Mouse (Mus musculus): Measurements from ENCODE around the gene Lyrm1. TPM values are rescaled to one million over a fixed set of nuclear protein-coding genes. Genes with fewer than 3 reads are reported as not detected.

Gene Lyrm1
- polyA plus RNA-seq, 1 experiment = 19.4 TPM

DNA sequence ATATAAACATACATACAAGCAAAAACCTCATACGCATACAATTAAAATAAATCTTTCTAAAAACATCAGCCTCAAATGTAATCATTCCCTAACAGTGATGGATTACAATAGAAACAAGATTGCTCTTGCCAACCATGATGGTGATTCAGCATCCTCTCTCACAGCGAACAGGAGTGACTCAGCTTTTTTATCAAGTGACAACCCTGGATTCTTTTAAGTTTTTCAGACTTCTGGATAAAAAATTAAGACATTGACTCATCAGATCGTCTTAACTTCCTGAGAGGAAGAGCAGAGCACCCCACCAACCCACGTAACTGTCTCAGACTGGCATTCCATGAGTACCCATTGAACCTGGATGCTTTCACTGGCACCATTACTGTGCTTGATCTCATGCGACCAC lies 78.6 kb downstream of the Lyrm1 start:
- 91% methylated on average over 5 of the region's 5 CpGs for WGBS
- DNase-seq = no peak
- TF ChIP-seq CTCF (IDR thresholded peaks at IDR 0.05; ENCODE audit: borderline replicate concordance, insufficient read depth, low read depth, low read length) = no peak
- no peak for TF ChIP-seq POLR2A (IDR thresholded peaks at IDR 0.05; ENCODE audit: borderline replicate concordance, insufficient read depth, low read length)
- H3K27ac ChIP-seq (ENCODE audit: insufficient read depth, low read length) = no peak overlapping the region
- H3K4me1 ChIP-seq (ENCODE audit: control insufficient read depth, insufficient read depth, low read length) = no peaks in the 10 kb centered on the region
- no peak overlapping the region for H3K4me3 ChIP-seq (replicated peaks; ENCODE audit: insufficient read depth, low read depth, low read length)
- no peaks in the 10 kb centered on the region for H3K27me3 ChIP-seq (ENCODE audit: control insufficient read depth, insufficient read depth, low read length)

DNA sequence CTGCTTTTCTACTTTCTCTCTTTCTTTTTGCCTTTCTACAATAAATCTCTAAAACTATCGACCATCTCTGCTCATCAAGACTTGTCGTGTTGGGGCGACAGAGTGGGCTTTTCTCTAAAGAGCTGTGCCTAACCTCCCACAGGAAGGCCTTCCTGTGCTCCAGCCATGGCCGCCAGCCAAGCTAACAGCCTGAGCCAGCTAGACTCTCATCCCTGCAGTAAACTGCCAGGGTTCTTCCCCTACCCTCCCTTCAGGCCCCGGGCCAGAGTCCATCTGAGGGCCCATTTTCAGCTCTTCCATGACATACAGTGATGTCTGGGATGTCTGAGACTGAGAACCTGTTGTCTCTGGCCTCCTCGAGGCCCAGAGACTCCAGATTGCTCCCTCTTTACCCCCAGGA lies 80.6 kb downstream of the Lyrm1 start:
- DNase-seq = peak; percentile 42 to 61
- no peaks in the 10 kb centered on the region for H3K27me3 ChIP-seq (ENCODE audit: control insufficient read depth, insufficient read depth, low read length)
- WGBS = 12% methylated on average over 6 of the region's 6 CpGs
- no peak overlapping the region for H3K4me3 ChIP-seq (replicated peaks; ENCODE audit: insufficient read depth, low read depth, low read length)
- TF ChIP-seq CTCF (IDR thresholded peaks at IDR 0.05; ENCODE audit: borderline replicate concordance, insufficient read depth, low read depth, low read length) = no peak
- TF ChIP-seq POLR2A (IDR thresholded peaks at IDR 0.05; ENCODE audit: borderline replicate concordance, insufficient read depth, low read length) = no peak
- no peaks in the 10 kb centered on the region for H3K4me1 ChIP-seq (ENCODE audit: control insufficient read depth, insufficient read depth, low read length)
- no peak overlapping the region for H3K27ac ChIP-seq (ENCODE audit: insufficient read depth, low read length)

- Histone ChIP-seq H3K4me3 (replicated peaks; ENCODE audit: insufficient read depth, low read depth, low read length) (no peak overlapping the region), H3K27ac (ENCODE audit: insufficient read depth, low read length) (no peak overlapping the region), H3K27me3 (ENCODE audit: control insufficient read depth, insufficient read depth, low read length) (no peaks in the 10 kb centered on the region), H3K4me1 (ENCODE audit: control insufficient read depth, insufficient read depth, low read length) (no peaks in the 10 kb centered on the region)
- 90% methylated on average over 7 of the region's 7 CpGs for WGBS
- DNase-seq = no peak
- TF ChIP-seq POLR2A (IDR thresholded peaks at IDR 0.05; ENCODE audit: borderline replicate concordance, insufficient read depth, low read length) (no peak), CTCF (IDR thresholded peaks at IDR 0.05; ENCODE audit: borderline replicate concordance, insufficient read depth, low read depth, low read length) (no peak)
Observed at GRCm38 (mm10) chr7:119977574-119977973, 81.9 kb downstream of the Lyrm1 start.

DNA sequence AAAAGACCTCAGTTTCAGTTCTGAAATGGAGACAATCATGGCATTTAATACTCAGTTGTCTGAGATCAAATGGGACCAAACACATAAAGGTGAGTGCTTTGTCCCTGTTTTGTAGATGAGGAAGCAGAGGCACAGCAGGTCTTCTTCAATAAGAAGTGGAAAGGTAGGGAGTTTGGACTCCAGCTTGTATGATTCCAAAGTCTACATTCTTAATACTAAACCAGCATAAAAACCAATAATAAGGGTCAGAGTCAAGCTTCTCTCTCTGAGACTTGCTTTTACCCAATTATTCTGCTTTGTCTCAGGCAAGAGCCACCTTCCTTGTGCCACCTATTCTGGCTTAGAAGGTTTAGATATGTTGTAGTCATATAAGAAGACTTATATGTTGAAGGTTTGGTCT lies 82.9 kb downstream of the Lyrm1 start:
- no peak for TF ChIP-seq CTCF (IDR thresholded peaks at IDR 0.05; ENCODE audit: borderline replicate concordance, insufficient read depth, low read depth, low read length)
- no peak for TF ChIP-seq POLR2A (IDR thresholded peaks at IDR 0.05; ENCODE audit: borderline replicate concordance, insufficient read depth, low read length)
- DNase-seq = no peak
- Histone ChIP-seq H3K4me3 (replicated peaks; ENCODE audit: insufficient read depth, low read depth, low read length) (no peak overlapping the region), H3K27me3 (ENCODE audit: control insufficient read depth, insufficient read depth, low read length) (no peaks in the 10 kb centered on the region), H3K4me1 (ENCODE audit: control insufficient read depth, insufficient read depth, low read length) (no peaks in the 10 kb centered on the region), H3K27ac (ENCODE audit: insufficient read depth, low read length) (no peak overlapping the region)

DNA sequence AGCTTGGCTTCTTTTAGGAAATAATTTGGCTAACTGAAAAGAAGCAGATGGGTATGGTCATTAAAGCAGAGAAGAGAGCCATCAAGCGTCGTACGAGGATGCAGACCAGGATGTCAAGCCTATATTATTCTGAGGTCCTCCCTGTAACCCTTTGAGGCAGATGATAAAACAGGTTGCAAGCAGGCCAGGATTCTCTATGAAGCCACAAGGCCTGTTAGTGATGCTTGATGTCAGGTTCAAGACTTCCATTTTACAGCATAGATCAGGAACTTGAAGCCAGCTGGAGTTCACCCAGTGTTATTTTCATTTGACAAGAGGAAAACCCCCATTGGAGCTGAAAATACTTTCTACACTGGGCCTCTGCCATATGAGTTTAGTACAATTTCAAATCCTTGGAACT lies 84.5 kb downstream of the Lyrm1 start:
- DNase-seq = no peak
- Histone ChIP-seq H3K27ac (ENCODE audit: insufficient read depth, low read length) (no peak overlapping the region), H3K4me3 (replicated peaks; ENCODE audit: insufficient read depth, low read depth, low read length) (no peak overlapping the region), H3K4me1 (ENCODE audit: control insufficient read depth, insufficient read depth, low read length) (no peaks in the 10 kb centered on the region; the same call in 1 of the 2 replicates), H3K27me3 (ENCODE audit: control insufficient read depth, insufficient read depth, low read length) (no peaks in the 10 kb centered on the region)
- no peak for TF ChIP-seq CTCF (IDR thresholded peaks at IDR 0.05; ENCODE audit: borderline replicate concordance, insufficient read depth, low read depth, low read length)
- WGBS = 43% methylated on average over 3 of the region's 3 CpGs

- Histone ChIP-seq H3K27me3 (ENCODE audit: control insufficient read depth, insufficient read depth, low read length) (no peaks in the 10 kb centered on the region), H3K4me3 (replicated peaks; ENCODE audit: insufficient read depth, low read depth, low read length) (no peak overlapping the region), H3K27ac (ENCODE audit: insufficient read depth, low read length) (no peak overlapping the region), H3K4me1 (ENCODE audit: control insufficient read depth, insufficient read depth, low read length) (no peaks in the 10 kb centered on the region; the same call in 1 of the 2 replicates)
- TF ChIP-seq CTCF (IDR thresholded peaks at IDR 0.05; ENCODE audit: borderline replicate concordance, insufficient read depth, low read depth, low read length) (no peak), POLR2A (IDR thresholded peaks at IDR 0.05; ENCODE audit: borderline replicate concordance, insufficient read depth, low read length) (no peak)
- 14% methylated on average over 3 of the region's 3 CpGs for WGBS
- peak; percentile 12 to 43 for DNase-seq
Observed at GRCm38 (mm10) chr7:119985279-119985912, 89.7 kb downstream of the Lyrm1 start.

DNA sequence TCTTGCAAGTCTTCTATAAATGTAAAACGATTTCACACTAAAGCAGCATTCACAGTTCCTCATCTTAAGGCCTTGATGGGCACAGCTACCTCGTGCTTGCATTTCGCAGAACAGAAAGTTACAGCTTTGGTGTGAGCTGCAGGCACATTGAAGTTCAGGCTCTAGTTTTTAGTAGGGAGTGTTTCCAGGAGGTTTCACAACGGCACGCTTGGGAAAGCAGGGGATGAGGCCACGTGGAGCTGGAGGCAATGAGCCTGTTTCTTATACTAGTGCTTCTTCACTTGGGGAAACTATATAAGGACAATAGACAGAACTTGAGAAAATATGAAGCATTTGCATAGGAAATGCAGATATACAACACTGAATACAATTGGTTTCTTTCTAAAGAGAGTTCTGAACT lies 101.4 kb downstream of the Lyrm1 start:
- WGBS = 63% methylated on average over 6 of the region's 6 CpGs
- TF ChIP-seq CTCF (IDR thresholded peaks at IDR 0.05; ENCODE audit: borderline replicate concordance, insufficient read depth, low read depth, low read length) (no peak), POLR2A (IDR thresholded peaks at IDR 0.05; ENCODE audit: borderline replicate concordance, insufficient read depth, low read length) (no peak)

More for the DNA sequence above, 101.4 kb downstream of the Lyrm1 start:
- Histone ChIP-seq H3K4me3 (replicated peaks; ENCODE audit: insufficient read depth, low read depth, low read length) (no peak overlapping the region), H3K4me1 (ENCODE audit: control insufficient read depth, insufficient read depth, low read length) (no peaks in the 10 kb centered on the region), H3K27me3 (ENCODE audit: control insufficient read depth, insufficient read depth, low read length) (no peaks in the 10 kb centered on the region), H3K27ac (ENCODE audit: insufficient read depth, low read length) (no peak overlapping the region)
- no peak for DNase-seq

Other genes starting within 250 kb of the Lyrm1 start
- gene Acsm4, start 205.8 kb upstream of the Lyrm1 start, polyA plus RNA-seq (2012; rRNA removed) = not detected in 2 replicates
- 27.9 and 28.4 TPM in 2 replicates for gene Thumpd1, start 175.1 kb upstream of the Lyrm1 start, polyA plus RNA-seq (2012; rRNA removed)
- gene Acsm3, start 134.9 kb upstream of the Lyrm1 start, polyA plus RNA-seq (2012; rRNA removed) = 0.10 and 0.23 TPM in 2 replicates
- 4.8 and 6.4 TPM in 2 replicates for gene Rexo5, start 101.9 kb upstream of the Lyrm1 start, polyA plus RNA-seq (2012; rRNA removed)
- gene Eri2, start 101.8 kb upstream of the Lyrm1 start, polyA plus RNA-seq (2012; rRNA removed) = 5.9 TPM in 2 replicates
- gene Dcun1d3, start 437 bp downstream of the Lyrm1 start, polyA plus RNA-seq (2012; rRNA removed) = 10.4 and 10.8 TPM in 2 replicates
- gene Dnah3, start 199.4 kb downstream of the Lyrm1 start, polyA plus RNA-seq (2012; rRNA removed) = 0.20 and 0.35 TPM in 2 replicates
- 10.9 TPM in 2 replicates for gene Tmem159, start 206.5 kb downstream of the Lyrm1 start, polyA plus RNA-seq (2012; rRNA removed)
- not detected in 2 replicates for gene Zp2, start 249.4 kb downstream of the Lyrm1 start, polyA plus RNA-seq (2012; rRNA removed)

Data from cerebellum, adult 2 months (tissue).